Mouse (Mus musculus) G1E-ER4 (cell line): ENCODE results near the gene Fndc3b. TPM values are rescaled to one million over a fixed set of nuclear protein-coding genes. Genes with fewer than 3 reads are reported as not detected.

ENCODE experiments used
- GATA1 ChIP-seq: IDR thresholded peaks from one replicate; pipeline ENCODE4 v1.8.0; 2012; ENCODE audit warnings: low read length, inconsistent platforms
- polyA plus RNA-seq: library from polyadenylated mRNA; stranded (reverse); fragments of >175 nt; gene quantifications from 2 replicates; pipeline ENCODE4 v1.2.3, GENCODE M21; 2012

The Fndc3b gene
- polyA plus RNA-seq, 1 experiment, result not detected

GRCm38 (mm10) chr3:27495296-27496073 lies 215.6 kb downstream of the Fndc3b start:
- TF ChIP-seq GATA1, result no peak

- TF ChIP-seq GATA1, result no peak
These were observed 216.4 kb downstream of the Fndc3b start for GRCm38 (mm10) chr3:27494698-27495097.

DNA sequence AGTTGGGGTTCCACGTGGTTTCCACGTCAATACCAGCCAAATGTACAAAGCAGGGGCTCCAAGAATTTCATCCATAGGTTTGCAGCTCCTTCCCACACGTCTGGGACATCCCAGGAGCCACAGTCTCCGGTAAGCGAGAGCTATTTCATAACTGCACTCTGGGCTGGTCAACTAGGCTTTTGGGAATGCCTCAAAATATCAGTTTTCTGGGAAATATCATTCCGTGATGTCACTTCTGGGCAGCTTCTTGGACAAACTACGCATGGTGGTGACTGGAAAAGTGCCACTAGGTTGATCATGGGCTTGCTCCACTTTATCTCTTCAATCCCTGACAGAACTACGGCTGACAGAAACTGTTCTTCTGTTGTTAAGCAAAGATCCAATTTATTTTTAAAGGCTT lies 217.0 kb downstream of the Fndc3b start:
- no peak for TF ChIP-seq GATA1

DNA sequence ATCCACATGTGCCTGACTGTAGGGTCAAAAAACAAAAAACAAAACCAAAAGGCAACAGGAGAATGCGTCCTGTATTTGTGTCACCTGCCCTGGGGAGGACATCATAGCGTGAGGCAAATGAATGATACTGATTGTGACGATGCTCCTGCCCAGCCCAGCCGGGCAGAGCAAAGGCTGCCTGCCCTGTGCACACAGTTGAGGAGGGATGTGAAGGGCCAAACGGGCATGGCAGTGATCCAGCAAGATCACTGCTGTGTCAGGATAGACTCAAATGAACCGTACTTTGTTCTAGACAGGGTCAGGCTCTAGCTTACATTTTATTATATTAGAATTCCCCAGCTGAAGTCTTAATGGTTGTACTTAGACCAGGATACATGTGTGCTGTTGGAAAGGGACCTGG lies 219.3 kb downstream of the Fndc3b start:
- no peak for TF ChIP-seq GATA1

DNA sequence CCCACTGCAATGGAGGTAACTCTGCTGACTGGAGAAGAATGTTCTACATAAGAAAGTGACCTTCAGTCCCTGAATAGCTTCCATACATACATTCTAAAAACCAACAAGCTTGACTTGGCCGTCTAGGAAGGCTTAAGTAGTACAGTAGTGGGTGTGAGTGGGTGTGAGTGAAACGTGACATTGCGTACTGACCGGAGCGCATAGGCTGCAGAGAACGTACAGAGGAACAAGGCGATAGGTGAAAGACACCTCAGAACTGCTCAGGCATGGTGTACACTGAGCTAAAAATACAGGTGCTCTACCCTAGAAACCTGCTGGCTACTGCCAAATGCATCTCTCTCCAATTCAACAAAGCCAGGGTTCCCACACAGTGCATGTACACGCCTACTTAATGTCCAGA lies 219.7 kb downstream of the Fndc3b start:
- TF ChIP-seq GATA1, result no peak

DNA sequence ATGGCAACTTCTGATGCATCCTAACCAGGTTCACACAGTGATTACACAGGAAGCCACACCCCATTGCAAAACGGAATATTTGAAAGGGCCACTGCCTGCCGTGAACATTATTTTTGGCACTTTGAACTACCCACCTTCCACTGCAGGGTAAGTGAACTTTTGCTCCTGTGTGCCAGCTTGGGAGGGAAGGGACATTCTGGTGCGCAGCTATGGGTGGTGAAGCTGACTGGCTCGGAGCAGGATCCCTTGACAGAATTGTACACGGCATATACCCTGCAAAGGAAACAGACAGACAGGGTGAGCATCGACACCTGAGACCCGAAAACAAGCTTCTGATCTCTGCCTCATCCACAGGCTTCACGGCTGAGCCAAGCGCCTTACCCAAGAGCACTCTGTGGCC lies 220.2 kb downstream of the Fndc3b start:
- no peak for TF ChIP-seq GATA1

DNA sequence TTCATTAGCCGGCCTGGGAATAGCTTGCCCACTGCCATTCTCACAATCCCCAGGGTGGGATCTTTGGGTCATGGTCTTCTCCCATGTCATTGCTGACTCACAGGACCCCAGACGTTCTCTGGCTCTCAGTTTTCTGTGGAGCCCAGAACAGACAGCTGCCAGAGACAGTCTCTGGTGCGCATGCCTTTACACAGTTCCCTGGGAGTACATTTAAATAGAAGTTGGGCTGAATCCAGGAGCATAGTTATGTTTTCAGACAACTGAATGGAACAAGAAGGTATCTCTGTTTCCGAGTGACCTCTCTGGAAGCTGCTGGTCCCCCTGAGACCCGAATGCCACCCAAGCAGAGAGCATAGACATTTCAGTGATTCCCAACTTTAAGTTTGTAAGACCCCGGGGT lies 221.6 kb downstream of the Fndc3b start:
- no peak for TF ChIP-seq GATA1

GRCm38 (mm10) chr3:27485141-27485540 lies 226.0 kb downstream of the Fndc3b start:
- no peak for TF ChIP-seq GATA1

DNA sequence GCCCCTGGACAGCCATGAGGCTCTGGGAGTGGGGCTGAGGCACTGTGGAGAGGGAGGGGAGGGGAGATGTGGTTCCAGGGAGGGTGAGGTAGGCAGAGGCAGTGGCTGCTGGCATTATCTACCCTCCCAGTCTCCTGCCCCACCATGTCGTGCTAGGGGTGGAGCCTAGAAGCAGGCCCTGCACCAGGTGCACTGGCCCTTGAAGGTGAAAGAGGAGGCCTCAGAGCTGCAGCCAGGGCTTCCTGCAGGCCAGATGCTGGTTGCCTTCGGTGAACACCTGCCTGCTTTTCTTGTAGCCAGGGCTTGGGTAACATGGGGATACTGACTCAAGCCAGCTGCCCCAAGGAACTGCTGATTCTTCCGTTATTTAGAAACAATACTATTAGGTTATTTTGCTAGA lies 226.4 kb downstream of the Fndc3b start:
- no peak for TF ChIP-seq GATA1

- no peak for TF ChIP-seq GATA1
These were observed 227.3 kb downstream of the Fndc3b start for GRCm38 (mm10) chr3:27483762-27484161.

DNA sequence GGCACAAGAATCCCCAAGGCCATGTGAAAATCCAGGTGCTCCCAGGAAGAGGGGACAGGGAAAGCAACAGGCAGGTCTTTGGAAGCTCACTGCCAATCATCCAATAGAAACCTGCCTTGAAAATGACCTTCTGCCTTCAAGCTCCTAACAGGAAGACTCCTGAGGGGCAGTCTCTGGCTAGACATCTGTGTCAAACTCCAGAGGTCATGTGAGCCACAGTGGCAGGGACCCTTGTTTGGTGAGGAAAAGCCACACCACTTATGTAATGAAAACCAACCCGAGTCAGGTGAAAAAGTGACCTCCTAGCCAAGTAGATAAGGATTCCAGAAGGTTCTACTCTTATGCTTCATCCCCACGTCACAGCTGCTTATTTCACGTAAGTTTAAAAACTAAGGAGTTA lies 227.8 kb downstream of the Fndc3b start:
- no peak for TF ChIP-seq GATA1

DNA sequence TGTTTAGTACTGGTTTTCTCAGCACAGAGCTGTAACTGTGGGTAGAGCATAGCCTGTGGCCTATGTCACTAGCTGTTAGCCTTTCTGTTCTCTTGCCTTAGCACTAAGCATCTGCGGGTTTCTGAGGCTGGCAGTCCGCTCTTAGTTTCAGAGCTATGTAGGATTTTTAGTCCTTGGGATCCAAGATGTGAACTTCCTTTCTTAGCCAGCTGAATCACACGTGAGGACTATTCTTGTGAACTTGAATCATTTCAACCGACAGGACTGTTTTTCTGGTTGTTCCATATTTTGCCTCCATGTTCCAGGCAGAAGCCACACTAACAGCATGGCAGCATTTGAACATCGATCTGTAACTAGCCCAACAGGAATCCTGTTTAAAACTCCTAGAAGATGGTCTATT lies 229.4 kb downstream of the Fndc3b start:
- no peak for TF ChIP-seq GATA1

DNA sequence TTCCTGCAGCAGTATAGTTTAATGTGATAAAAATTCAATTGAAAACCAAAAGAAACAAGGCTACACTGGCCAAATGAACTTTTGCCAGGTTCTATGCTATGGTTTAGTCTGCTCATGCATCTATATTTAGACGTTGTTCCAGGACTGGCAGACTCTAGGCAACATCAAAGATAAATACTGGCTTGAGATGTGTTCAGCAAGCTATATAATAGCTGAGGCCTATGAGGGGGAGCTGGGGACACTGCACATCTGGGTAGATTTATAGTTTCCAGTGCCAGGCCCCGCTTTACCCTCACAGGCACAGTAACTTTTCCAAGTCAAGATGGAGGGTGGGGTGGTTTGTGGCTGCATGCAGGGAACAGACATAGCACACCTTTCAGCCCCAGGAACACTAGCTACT lies 231.7 kb downstream of the Fndc3b start:
- TF ChIP-seq GATA1, result no peak

- no peak for TF ChIP-seq GATA1
These were observed 232.4 kb downstream of the Fndc3b start for GRCm38 (mm10) chr3:27478563-27479156.

GRCm38 (mm10) chr3:27475899-27476298 lies 235.2 kb downstream of the Fndc3b start:
- TF ChIP-seq GATA1, result no peak

GRCm38 (mm10) chr3:27473801-27474599 lies 237.1 kb downstream of the Fndc3b start:
- TF ChIP-seq GATA1, result no peak

GRCm38 (mm10) chr3:27472846-27473245 lies 238.3 kb downstream of the Fndc3b start:
- TF ChIP-seq GATA1, result no peak

GRCm38 (mm10) chr3:27470781-27471180 lies 240.3 kb downstream of the Fndc3b start:
- no peak for TF ChIP-seq GATA1
